Mouse (Mus musculus): ENCODE results near the gene Slfn14. TPM values are rescaled to one million over a fixed set of nuclear protein-coding genes. Genes with fewer than 3 reads are reported as not detected.
A peak's percentile ranks its signal among the peaks of the same experiment; 100 is the strongest.

Slfn14 gene
- polyA plus RNA-seq, 1 experiment from 2014 or later: 0.17 TPM

DNA sequence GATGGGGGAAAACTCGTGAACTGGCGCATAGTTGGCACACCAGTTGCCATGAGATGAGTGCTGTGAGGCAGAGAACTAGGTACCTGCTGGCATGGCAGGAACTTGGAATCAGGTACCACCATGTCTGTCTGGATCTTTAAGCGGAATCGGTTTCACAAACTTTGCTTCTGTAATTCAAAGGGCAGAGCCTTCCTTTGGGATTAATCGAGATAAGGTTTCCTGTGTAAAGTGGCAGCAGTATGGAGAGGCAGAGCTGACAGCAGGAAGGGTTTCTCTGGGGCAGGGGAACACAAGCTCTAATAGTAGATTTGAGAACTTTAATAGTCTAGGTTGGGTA is 5.7 kb upstream of the Slfn14 start:
- under 1% methylated on average over 5 of the region's 5 CpGs for WGBS
- H3K4me2 ChIP-seq (ENCODE audit: low read depth, low read length): peak overlapping the region; percentile 66
- no peaks in the 10 kb centered on the region for H3K27me3 ChIP-seq (ENCODE audit: control insufficient read depth, insufficient read depth, low read length)
- peak overlapping the region; percentile 62 for H3K27ac ChIP-seq (ENCODE audit: low read length)
- H3K4me3 ChIP-seq (ENCODE audit: low read length): peak overlapping the region; percentile 60
- ATAC-seq (replicated peaks; ENCODE audit: extremely low read depth, insufficient read depth, low FRiP score): no peak
- no peaks in the 10 kb centered on the region for H3K9me3 ChIP-seq (replicated peaks; ENCODE audit: control insufficient read depth, low read length)
- H3K36me3 ChIP-seq (ENCODE audit: control insufficient read depth, insufficient read depth): peaks cover 17% of the 10 kb centered on the region
- H3K9ac ChIP-seq (ENCODE audit: low read length): peak overlapping the region; percentile 76
- H3K4me1 ChIP-seq (ENCODE audit: control insufficient read depth, insufficient read depth, low read length): peaks cover 19% of the 10 kb centered on the region

DNA sequence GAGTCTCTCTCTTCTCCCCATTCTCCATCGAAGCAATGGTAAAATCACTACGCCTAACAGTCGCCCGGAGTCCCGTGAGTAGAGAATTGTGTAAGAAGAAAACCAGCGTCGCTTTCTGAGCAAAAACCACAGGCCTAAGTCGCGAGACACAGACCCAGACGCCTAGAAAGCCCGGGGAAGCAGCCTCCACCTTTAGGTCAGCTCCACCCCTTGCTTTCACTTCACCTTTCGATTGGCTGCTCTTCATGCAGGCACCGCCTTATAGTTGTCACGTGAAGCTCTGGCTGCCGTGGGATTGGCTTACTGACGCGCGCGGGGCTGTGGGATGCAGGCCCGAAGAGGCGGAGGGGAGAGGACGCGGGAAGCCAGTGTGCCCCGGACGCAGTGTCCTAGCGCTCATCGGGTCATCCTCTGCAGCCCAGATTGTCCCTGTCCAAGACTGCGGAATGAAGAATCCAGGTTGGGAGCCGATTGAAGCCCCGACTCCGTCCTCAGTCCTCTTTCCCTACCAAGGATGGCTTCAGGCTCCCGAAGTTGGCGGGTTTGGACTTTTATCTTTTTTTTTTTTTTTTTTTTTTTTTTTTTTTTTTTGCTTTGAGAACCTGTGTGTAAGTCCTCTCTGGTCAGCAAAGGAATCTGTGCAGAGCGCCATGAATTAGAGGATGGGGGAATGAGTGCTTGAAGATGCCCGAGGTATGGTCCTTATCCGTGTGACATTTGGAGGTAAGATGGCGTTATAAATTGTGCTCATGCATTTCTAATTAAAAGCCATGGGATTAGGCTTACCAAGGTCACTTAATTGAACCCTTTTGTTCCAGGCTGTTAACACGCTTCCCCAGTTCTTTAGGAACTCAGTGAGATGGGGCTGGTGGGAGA is 5.1 kb upstream of the Slfn14 start:
- Histone ChIP-seq H3K36me3 (ENCODE audit: control insufficient read depth, insufficient read depth) (peaks cover 13% of the 10 kb centered on the region), H3K4me1 (ENCODE audit: control insufficient read depth, insufficient read depth, low read length) (peaks cover 19% of the 10 kb centered on the region), H3K9me3 (replicated peaks; ENCODE audit: control insufficient read depth, low read length) (no peaks in the 10 kb centered on the region), H3K27ac (ENCODE audit: low read length) (peak overlapping the region; percentile 71), H3K4me2 (ENCODE audit: low read depth, low read length) (peak overlapping the region; percentile 78), H3K9ac (ENCODE audit: low read length) (peak overlapping the region; percentile 76), H3K27me3 (ENCODE audit: control insufficient read depth, insufficient read depth, low read length) (no peaks in the 10 kb centered on the region), H3K4me3 (ENCODE audit: low read length) (peak overlapping the region; percentile 60)
- peak; percentile 100 for ATAC-seq (replicated peaks; ENCODE audit: extremely low read depth, insufficient read depth, low FRiP score)
- whole genome bisulfite sequencing: under 1% methylated on average over 38 of the region's 38 CpGs

- Histone ChIP-seq H3K27ac (ENCODE audit: low read length) (no peak overlapping the region), H3K4me2 (ENCODE audit: low read depth, low read length) (no peak overlapping the region), H3K27me3 (ENCODE audit: control insufficient read depth, insufficient read depth, low read length) (no peaks in the 10 kb centered on the region), H3K9me3 (replicated peaks; ENCODE audit: control insufficient read depth, low read length) (no peaks in the 10 kb centered on the region), H3K9ac (ENCODE audit: low read length) (no peak overlapping the region), H3K4me3 (ENCODE audit: low read length) (no peak overlapping the region), H3K36me3 (ENCODE audit: control insufficient read depth, insufficient read depth) (no peaks in the 10 kb centered on the region), H3K4me1 (ENCODE audit: control insufficient read depth, insufficient read depth, low read length) (peaks cover 19% of the 10 kb centered on the region)
- WGBS: 82% methylated on average over 2 of the region's 2 CpGs
- ATAC-seq (replicated peaks; ENCODE audit: extremely low read depth, insufficient read depth, low FRiP score): no peak
Measured at GRCm38 (mm10) chr11:83289633-83290032, 3.1 kb upstream of the Slfn14 start.

GRCm38 (mm10) chr11:83289036-83289435 is 2.5 kb upstream of the Slfn14 start:
- Histone ChIP-seq H3K27ac (ENCODE audit: low read length) (no peak overlapping the region), H3K4me1 (ENCODE audit: control insufficient read depth, insufficient read depth, low read length) (peaks cover 17% of the 10 kb centered on the region), H3K36me3 (ENCODE audit: control insufficient read depth, insufficient read depth) (no peaks in the 10 kb centered on the region), H3K27me3 (ENCODE audit: control insufficient read depth, insufficient read depth, low read length) (no peaks in the 10 kb centered on the region), H3K4me2 (ENCODE audit: low read depth, low read length) (no peak overlapping the region), H3K4me3 (ENCODE audit: low read length) (no peak overlapping the region), H3K9me3 (replicated peaks; ENCODE audit: control insufficient read depth, low read length) (no peaks in the 10 kb centered on the region), H3K9ac (ENCODE audit: low read length) (no peak overlapping the region)
- ATAC-seq (replicated peaks; ENCODE audit: extremely low read depth, insufficient read depth, low FRiP score): no peak
- WGBS: 89% methylated on average over 5 of the region's 5 CpGs

DNA sequence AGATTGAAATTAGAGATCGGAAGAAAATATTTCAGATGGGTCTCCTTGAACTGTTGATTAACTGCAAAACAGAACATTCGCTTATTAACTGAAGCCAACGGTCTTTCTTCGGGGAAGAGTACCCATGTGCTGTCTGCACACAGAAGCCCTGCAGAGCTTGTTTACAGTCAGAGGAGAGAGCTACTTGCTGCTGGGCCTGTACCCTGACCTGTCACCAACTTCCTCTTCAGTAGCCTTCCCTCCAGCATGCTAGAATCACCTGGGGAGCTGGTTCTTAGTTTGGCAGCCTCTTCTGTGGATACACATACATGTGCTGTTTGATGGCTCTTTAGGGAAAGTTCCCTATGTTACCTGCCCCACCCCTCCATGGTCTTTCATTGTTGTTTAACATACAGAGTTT is 899 bp downstream of the Slfn14 start:
- Histone ChIP-seq H3K4me1 (ENCODE audit: control insufficient read depth, insufficient read depth, low read length) (peaks cover 3% of the 10 kb centered on the region; the same call in 1 of the 2 replicates), H3K9me3 (replicated peaks; ENCODE audit: control insufficient read depth, low read length) (no peaks in the 10 kb centered on the region), H3K36me3 (ENCODE audit: control insufficient read depth, insufficient read depth) (no peaks in the 10 kb centered on the region), H3K9ac (ENCODE audit: low read length) (no peak overlapping the region), H3K27ac (ENCODE audit: low read length) (no peak overlapping the region), H3K4me2 (ENCODE audit: low read depth, low read length) (no peak overlapping the region), H3K4me3 (ENCODE audit: low read length) (no peak overlapping the region), H3K27me3 (ENCODE audit: control insufficient read depth, insufficient read depth, low read length) (no peaks in the 10 kb centered on the region)
- no peak for ATAC-seq (replicated peaks; ENCODE audit: extremely low read depth, insufficient read depth, low FRiP score)
- 81% methylated on average over 4 of the region's 4 CpGs for WGBS

DNA sequence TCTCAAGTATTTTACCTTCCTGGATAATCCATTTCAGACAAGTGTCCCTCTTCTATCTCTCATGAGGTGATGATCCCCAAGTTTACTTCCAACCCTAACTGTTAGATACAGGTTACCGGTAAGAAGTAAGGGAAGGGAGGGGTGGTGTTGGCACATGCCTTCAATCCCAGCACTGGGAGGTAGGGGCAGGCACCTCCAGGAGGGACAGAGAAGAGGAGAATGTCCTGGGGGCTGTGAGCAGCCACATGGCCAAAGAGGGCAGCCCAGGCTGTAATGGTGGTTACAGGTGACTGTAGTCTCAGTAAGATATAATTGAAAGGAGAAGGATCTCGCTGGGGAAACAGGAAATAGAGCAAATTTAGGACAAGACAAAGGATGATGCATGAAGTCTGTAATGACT is 4.4 kb downstream of the Slfn14 start:
- 43% methylated on average over 2 of the region's 2 CpGs for WGBS
- Histone ChIP-seq H3K27me3 (ENCODE audit: control insufficient read depth, insufficient read depth, low read length) (no peaks in the 10 kb centered on the region), H3K4me3 (ENCODE audit: low read length) (no peak overlapping the region)

DNA sequence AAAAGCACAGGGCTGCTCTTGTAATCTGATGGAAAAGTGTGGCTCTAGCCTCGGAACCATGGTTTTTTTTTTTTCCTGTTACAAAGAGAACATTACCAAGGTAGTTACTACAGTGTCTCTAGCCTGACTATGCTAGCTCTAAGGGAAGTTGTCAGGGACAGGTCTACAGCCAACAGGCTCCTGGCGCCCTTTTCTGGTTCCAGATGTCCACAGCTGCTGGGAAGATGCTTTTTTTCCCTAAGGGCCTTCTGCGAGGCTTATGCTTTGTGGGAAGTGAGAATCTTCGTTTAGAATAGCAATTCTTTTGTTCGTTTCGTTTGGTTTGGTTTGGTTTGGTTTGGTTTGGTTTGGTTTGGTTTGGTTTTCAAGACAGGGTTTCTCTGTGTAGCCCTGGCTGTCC is 6.8 kb downstream of the Slfn14 start:
- no peaks in the 10 kb centered on the region for H3K27me3 ChIP-seq (ENCODE audit: control insufficient read depth, insufficient read depth, low read length)
- no peaks in the 10 kb centered on the region for H3K4me1 ChIP-seq (ENCODE audit: control insufficient read depth, insufficient read depth, low read length)
- H3K9ac ChIP-seq (ENCODE audit: low read length): no peak overlapping the region
- no peak overlapping the region for H3K4me2 ChIP-seq (ENCODE audit: low read depth, low read length)
- H3K36me3 ChIP-seq (ENCODE audit: control insufficient read depth, insufficient read depth): no peaks in the 10 kb centered on the region
- 72% methylated on average over 6 of the region's 6 CpGs for WGBS
- H3K27ac ChIP-seq (ENCODE audit: low read length): no peak overlapping the region
- no peak overlapping the region for H3K4me3 ChIP-seq (ENCODE audit: low read length)
- no peaks in the 10 kb centered on the region for H3K9me3 ChIP-seq (replicated peaks; ENCODE audit: control insufficient read depth, low read length)
- no peak for ATAC-seq (replicated peaks; ENCODE audit: extremely low read depth, insufficient read depth, low FRiP score)

More for the DNA sequence above, 4.4 kb downstream of the Slfn14 start:
- Histone ChIP-seq H3K4me2 (ENCODE audit: low read depth, low read length) (no peak overlapping the region), H3K27ac (ENCODE audit: low read length) (no peak overlapping the region), H3K9ac (ENCODE audit: low read length) (no peak overlapping the region), H3K4me1 (ENCODE audit: control insufficient read depth, insufficient read depth, low read length) (no peaks in the 10 kb centered on the region), H3K9me3 (replicated peaks; ENCODE audit: control insufficient read depth, low read length) (no peaks in the 10 kb centered on the region), H3K36me3 (ENCODE audit: control insufficient read depth, insufficient read depth) (no peaks in the 10 kb centered on the region)
- ATAC-seq (replicated peaks; ENCODE audit: extremely low read depth, insufficient read depth, low FRiP score): no peak

GRCm38 (mm10) chr11:83279024-83279423 is 7.5 kb downstream of the Slfn14 start:
- Histone ChIP-seq H3K27ac (ENCODE audit: low read length) (no peak overlapping the region), H3K4me2 (ENCODE audit: low read depth, low read length) (no peak overlapping the region), H3K27me3 (ENCODE audit: control insufficient read depth, insufficient read depth, low read length) (no peaks in the 10 kb centered on the region), H3K9ac (ENCODE audit: low read length) (no peak overlapping the region), H3K36me3 (ENCODE audit: control insufficient read depth, insufficient read depth) (no peaks in the 10 kb centered on the region), H3K4me1 (ENCODE audit: control insufficient read depth, insufficient read depth, low read length) (no peaks in the 10 kb centered on the region), H3K9me3 (replicated peaks; ENCODE audit: control insufficient read depth, low read length) (no peaks in the 10 kb centered on the region), H3K4me3 (ENCODE audit: low read length) (no peak overlapping the region)
- no peak for ATAC-seq (replicated peaks; ENCODE audit: extremely low read depth, insufficient read depth, low FRiP score)
- 80% methylated on average over 4 of the region's 4 CpGs for WGBS

- Histone ChIP-seq H3K4me2 (ENCODE audit: low read depth, low read length) (no peak overlapping the region), H3K27ac (ENCODE audit: low read length) (no peak overlapping the region), H3K4me3 (ENCODE audit: low read length) (no peak overlapping the region), H3K9ac (ENCODE audit: low read length) (no peak overlapping the region), H3K4me1 (ENCODE audit: control insufficient read depth, insufficient read depth, low read length) (no peaks in the 10 kb centered on the region), H3K9me3 (replicated peaks; ENCODE audit: control insufficient read depth, low read length) (no peaks in the 10 kb centered on the region), H3K27me3 (ENCODE audit: control insufficient read depth, insufficient read depth, low read length) (no peaks in the 10 kb centered on the region), H3K36me3 (ENCODE audit: control insufficient read depth, insufficient read depth) (no peaks in the 10 kb centered on the region)
- no peak for ATAC-seq (replicated peaks; ENCODE audit: extremely low read depth, insufficient read depth, low FRiP score)
- 48% methylated on average over 7 of the region's 7 CpGs for whole genome bisulfite sequencing
Measured at GRCm38 (mm10) chr11:83276251-83276650, 10.3 kb downstream of the Slfn14 start.
